Mouse (Mus musculus): ENCODE data around the gene Amh. TPM values are rescaled to one million over a fixed set of nuclear protein-coding genes. Genes with fewer than 3 reads are reported as not detected.
A peak's percentile ranks its signal among the peaks of the same experiment; 100 is the strongest.

The Amh gene
- 2.5 and 3.2 TPM in 2 replicates for polyA plus RNA-seq (2012; rRNA removed)

- Histone ChIP-seq H3K27ac (ENCODE audit: control insufficient read depth, insufficient read depth, low read depth, low read length) (peak within 1 kb of the TSS; percentile 7; the same call in 1 of the 2 replicates), H3K36me3 (ENCODE audit: control insufficient read depth, insufficient read depth, low read length) (no peaks in the 10 kb centered on the region; the same call in 1 of the 2 replicates), H3K4me1 (ENCODE audit: control insufficient read depth, insufficient read depth, low read length) (peaks cover 38% of the 10 kb centered on the region), H3K27me3 (ENCODE audit: control insufficient read depth, insufficient read depth, low read length) (no peaks in the 10 kb centered on the region), H3K4me3 (ENCODE audit: control insufficient read depth, low read depth, low read length) (no peak within 1 kb of the TSS)
- TF ChIP-seq POLR2A (IDR thresholded peaks at IDR 0.05; ENCODE audit: control insufficient read depth, low read depth, low read length) (no peak), CTCF (IDR thresholded peaks at IDR 0.05; ENCODE audit: control insufficient read depth, insufficient read depth, insufficient replicate concordance, low read depth, low read length) (no peak)
Observed at GRCm38 (mm10) chr10:80804916-80805315, at the start of gene Amh. Gene Amh (plus strand): TSS chr10:80805243.

GRCm38 (mm10) chr10:80755291-80756015 lies 49.6 kb upstream of the Amh start:
- Histone ChIP-seq H3K36me3 (ENCODE audit: control insufficient read depth, insufficient read depth, low read length) (no peaks in the 10 kb centered on the region), H3K4me1 (ENCODE audit: control insufficient read depth, insufficient read depth, low read length) (peaks cover 41% of the 10 kb centered on the region), H3K27ac (ENCODE audit: control insufficient read depth, insufficient read depth, low read depth, low read length) (peak overlapping the region; percentile 94), H3K27me3 (ENCODE audit: control insufficient read depth, insufficient read depth, low read length) (no peaks in the 10 kb centered on the region), H3K4me3 (ENCODE audit: control insufficient read depth, low read depth, low read length) (peak overlapping the region; percentile 91)
- no peak for TF ChIP-seq POLR2A (IDR thresholded peaks at IDR 0.05; ENCODE audit: control insufficient read depth, low read depth, low read length)
- TF ChIP-seq CTCF (IDR thresholded peaks at IDR 0.05; ENCODE audit: control insufficient read depth, insufficient read depth, insufficient replicate concordance, low read depth, low read length) = no peak

GRCm38 (mm10) chr10:80756099-80756498 lies 48.9 kb upstream of the Amh start:
- Histone ChIP-seq H3K4me3 (ENCODE audit: control insufficient read depth, low read depth, low read length) (peak overlapping the region; percentile 91), H3K36me3 (ENCODE audit: control insufficient read depth, insufficient read depth, low read length) (no peaks in the 10 kb centered on the region), H3K27me3 (ENCODE audit: control insufficient read depth, insufficient read depth, low read length) (no peaks in the 10 kb centered on the region), H3K4me1 (ENCODE audit: control insufficient read depth, insufficient read depth, low read length) (peaks cover 41% of the 10 kb centered on the region), H3K27ac (ENCODE audit: control insufficient read depth, insufficient read depth, low read depth, low read length) (peak overlapping the region; percentile 94)
- TF ChIP-seq CTCF (IDR thresholded peaks at IDR 0.05; ENCODE audit: control insufficient read depth, insufficient read depth, insufficient replicate concordance, low read depth, low read length) (no peak), POLR2A (IDR thresholded peaks at IDR 0.05; ENCODE audit: control insufficient read depth, low read depth, low read length) (no peak)

GRCm38 (mm10) chr10:80756509-80756908 lies 48.5 kb upstream of the Amh start:
- TF ChIP-seq POLR2A (IDR thresholded peaks at IDR 0.05; ENCODE audit: control insufficient read depth, low read depth, low read length) (no peak), CTCF (IDR thresholded peaks at IDR 0.05; ENCODE audit: control insufficient read depth, insufficient read depth, insufficient replicate concordance, low read depth, low read length) (no peak)

GRCm38 (mm10) chr10:80756967-80757366 lies 48.1 kb upstream of the Amh start:
- TF ChIP-seq CTCF (IDR thresholded peaks at IDR 0.05; ENCODE audit: control insufficient read depth, insufficient read depth, insufficient replicate concordance, low read depth, low read length) (no peak), POLR2A (IDR thresholded peaks at IDR 0.05; ENCODE audit: control insufficient read depth, low read depth, low read length) (peak; percentile 31; the same call in 1 of the 2 replicates)
- Histone ChIP-seq H3K27me3 (ENCODE audit: control insufficient read depth, insufficient read depth, low read length) (no peaks in the 10 kb centered on the region), H3K27ac (ENCODE audit: control insufficient read depth, insufficient read depth, low read depth, low read length) (no peak overlapping the region), H3K4me3 (ENCODE audit: control insufficient read depth, low read depth, low read length) (peak overlapping the region; percentile 91), H3K36me3 (ENCODE audit: control insufficient read depth, insufficient read depth, low read length) (no peaks in the 10 kb centered on the region), H3K4me1 (ENCODE audit: control insufficient read depth, insufficient read depth, low read length) (peaks cover 34% of the 10 kb centered on the region)

More at GRCm38 (mm10) chr10:80756509-80756908, 48.5 kb upstream of the Amh start:
- peak overlapping the region; percentile 91 for H3K4me3 ChIP-seq (ENCODE audit: control insufficient read depth, low read depth, low read length)
- H3K27ac ChIP-seq (ENCODE audit: control insufficient read depth, insufficient read depth, low read depth, low read length) = peak overlapping the region; percentile 94
- no peaks in the 10 kb centered on the region for H3K27me3 ChIP-seq (ENCODE audit: control insufficient read depth, insufficient read depth, low read length)
- no peaks in the 10 kb centered on the region for H3K36me3 ChIP-seq (ENCODE audit: control insufficient read depth, insufficient read depth, low read length)
- H3K4me1 ChIP-seq (ENCODE audit: control insufficient read depth, insufficient read depth, low read length) = peaks cover 39% of the 10 kb centered on the region

GRCm38 (mm10) chr10:80757717-80758116 lies 47.3 kb upstream of the Amh start:
- TF ChIP-seq CTCF (IDR thresholded peaks at IDR 0.05; ENCODE audit: control insufficient read depth, insufficient read depth, insufficient replicate concordance, low read depth, low read length) (peak; percentile 49; the same call in 1 of the 2 replicates), POLR2A (IDR thresholded peaks at IDR 0.05; ENCODE audit: control insufficient read depth, low read depth, low read length) (no peak)
- peak overlapping the region; percentile 14; the same call in 1 of the 2 replicates for H3K27ac ChIP-seq (ENCODE audit: control insufficient read depth, insufficient read depth, low read depth, low read length)
- H3K27me3 ChIP-seq (ENCODE audit: control insufficient read depth, insufficient read depth, low read length) = no peaks in the 10 kb centered on the region
- no peaks in the 10 kb centered on the region for H3K36me3 ChIP-seq (ENCODE audit: control insufficient read depth, insufficient read depth, low read length)
- H3K4me3 ChIP-seq (ENCODE audit: control insufficient read depth, low read depth, low read length) = peak overlapping the region; percentile 1; the same call in 1 of the 2 replicates
- H3K4me1 ChIP-seq (ENCODE audit: control insufficient read depth, insufficient read depth, low read length) = peaks cover 29% of the 10 kb centered on the region

GRCm38 (mm10) chr10:80758651-80759050 lies 46.4 kb upstream of the Amh start:
- no peak for TF ChIP-seq CTCF (IDR thresholded peaks at IDR 0.05; ENCODE audit: control insufficient read depth, insufficient read depth, insufficient replicate concordance, low read depth, low read length)
- no peak for TF ChIP-seq POLR2A (IDR thresholded peaks at IDR 0.05; ENCODE audit: control insufficient read depth, low read depth, low read length)
- Histone ChIP-seq H3K27me3 (ENCODE audit: control insufficient read depth, insufficient read depth, low read length) (no peaks in the 10 kb centered on the region), H3K4me3 (ENCODE audit: control insufficient read depth, low read depth, low read length) (no peak overlapping the region), H3K4me1 (ENCODE audit: control insufficient read depth, insufficient read depth, low read length) (peaks cover 29% of the 10 kb centered on the region), H3K27ac (ENCODE audit: control insufficient read depth, insufficient read depth, low read depth, low read length) (no peak overlapping the region), H3K36me3 (ENCODE audit: control insufficient read depth, insufficient read depth, low read length) (no peaks in the 10 kb centered on the region)
